Mouse (Mus musculus) hindbrain, embryonic 11.5 days (tissue): ENCODE data around the gene Mdga2. TPM values are rescaled to one million over a fixed set of nuclear protein-coding genes. Genes with fewer than 3 reads are reported as not detected.

ENCODE experiments used
- ATAC-seq: fragments of 200-750 bp; cut with Nextera tagmentation; 2 replicates; pipeline ENCODE4 v1.8.0; 2017; ENCODE audit warnings: mild to moderate bottlenecking, moderate TSS enrichment, moderate library complexity; ENCODE audit not compliant: low FRiP score
- DNase-seq: peaks from one replicate; pipeline ENCODE4 v3.0.0-alpha.2; 2015; ENCODE audit warnings: low spot score
- H3K27ac ChIP-seq: fragments of 300-500 bp; sonication (generic); 2 replicates; pipeline ENCODE4 v1.5.1; 2014; ENCODE audit warnings: mild to moderate bottlenecking, low read depth, low read length
- H3K27me3 ChIP-seq: fragments of 300-500 bp; sonication (generic); 2 replicates; pipeline ENCODE4 v1.6.1; 2014; ENCODE audit warnings: mild to moderate bottlenecking, low read length, moderate library complexity, mixed read lengths; ENCODE audit not compliant: control insufficient read depth, insufficient read depth
- H3K36me3 ChIP-seq: fragments of 300-500 bp; sonication (generic); 2 replicates; pipeline ENCODE4 v1.6.1; 2014; ENCODE audit warnings: mild to moderate bottlenecking, low read length, moderate library complexity, mixed read lengths; ENCODE audit not compliant: control insufficient read depth, insufficient read depth
- H3K4me1 ChIP-seq: fragments of 300-500 bp; sonication (generic); replicated peaks from 2 replicates; pipeline ENCODE4 v1.6.1; 2014; ENCODE audit warnings: low read length, mixed read lengths; ENCODE audit not compliant: control insufficient read depth, insufficient read depth
- H3K4me2 ChIP-seq: fragments of 300-500 bp; sonication (generic); replicated peaks from 2 replicates; pipeline ENCODE4 v1.6.1; 2014; ENCODE audit warnings: mild to moderate bottlenecking, low read depth, low read length
- H3K4me3 ChIP-seq: fragments of 300-500 bp; sonication (generic); 2 replicates; pipeline ENCODE4 v1.5.1; 2014; ENCODE audit warnings: low read depth, low read length
- H3K9ac ChIP-seq: fragments of 300-500 bp; sonication (generic); 2 replicates; pipeline ENCODE4 v1.6.1; 2014; ENCODE audit warnings: low read depth, low read length
- H3K9me3 ChIP-seq: fragments of 300-500 bp; sonication (generic); 2 replicates; pipeline ENCODE4 v1.6.1; 2016; ENCODE audit warnings: low read length; ENCODE audit not compliant: control insufficient read depth
- WGBS: fragments of 180-500 bp; shearing (Covaris S2); extraction: QIAGEN DNeasy Blood & Tissue Kit; methylation state at CpG from one replicate; pipeline ENCODE4 v1.1.7; 2014; 5-methylcytosine and 5-hydroxymethylcytosine counted together
- polyA plus RNA-seq: library from polyadenylated mRNA; unstranded; fragments of >200 nt; fragmentation: Nextera tagmentation; extraction: Ambion mirVana; gene quantifications from 2 replicates; pipeline ENCODE4 v1.2.1, GENCODE M21; 2014

Mdga2 gene
- polyA plus RNA-seq, 1 experiment from 2014 or later: 7.2 TPM

DNA sequence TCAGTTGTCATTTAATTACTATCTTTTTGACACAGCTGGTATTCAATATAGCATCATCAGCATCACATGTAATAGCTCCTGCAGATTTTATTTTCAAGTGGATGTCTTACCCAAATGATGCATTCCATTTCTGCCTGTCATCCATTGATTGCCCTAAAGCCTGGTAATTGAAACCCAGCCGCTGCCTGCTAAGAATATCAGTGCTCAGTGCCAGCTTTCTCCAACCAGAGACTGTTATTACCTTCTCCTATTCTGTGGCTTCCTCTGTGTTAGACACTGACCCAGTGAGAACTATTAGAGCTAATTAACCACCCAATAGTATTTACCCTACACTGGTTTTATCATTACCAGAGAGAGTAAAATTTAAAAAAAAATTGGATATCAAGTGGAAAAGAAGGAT lies 333.7 kb downstream of the Mdga2 start:
- H3K4me2 ChIP-seq: no peak overlapping the region
- no peak overlapping the region for H3K27ac ChIP-seq
- H3K9me3 ChIP-seq: no peaks in the 10 kb centered on the region
- ATAC-seq (no peak), DNase-seq (no peak)
- H3K36me3 ChIP-seq: no peaks in the 10 kb centered on the region
- H3K4me3 ChIP-seq: no peak overlapping the region
- H3K9ac ChIP-seq: no peak overlapping the region
- H3K4me1 ChIP-seq: no peaks in the 10 kb centered on the region
- WGBS: 74% methylated on average over 1 of the region's 1 CpGs
- H3K27me3 ChIP-seq: no peaks in the 10 kb centered on the region

DNA sequence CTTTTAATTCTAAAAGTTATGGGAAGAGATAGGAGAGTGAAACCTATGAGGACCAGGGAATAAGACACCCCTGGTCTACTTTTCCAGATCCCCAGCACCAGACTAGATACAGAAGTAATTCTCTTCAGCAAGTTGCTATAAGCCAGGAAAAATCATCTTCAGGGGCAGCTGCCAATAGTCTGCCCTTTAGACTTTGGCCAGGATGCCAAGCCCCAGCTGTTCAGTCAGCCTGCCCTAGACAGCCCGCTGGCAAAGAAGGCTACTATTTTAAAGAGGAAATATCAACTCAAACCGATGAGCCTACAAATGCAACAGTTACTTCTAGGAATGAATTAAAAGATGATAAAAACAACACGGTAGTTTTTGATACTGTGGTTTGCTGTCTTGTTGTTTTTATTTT lies 356.1 kb downstream of the Mdga2 start:
- no peak overlapping the region for H3K27ac ChIP-seq
- H3K4me3 ChIP-seq: no peak overlapping the region
- no peak for DNase-seq
- no peak for ATAC-seq
- no peaks in the 10 kb centered on the region for H3K27me3 ChIP-seq
- H3K4me2 ChIP-seq: no peak overlapping the region
- no peaks in the 10 kb centered on the region for H3K4me1 ChIP-seq
- no peaks in the 10 kb centered on the region for H3K9me3 ChIP-seq
- no peak overlapping the region for H3K9ac ChIP-seq
- no peaks in the 10 kb centered on the region for H3K36me3 ChIP-seq
- WGBS: 85% methylated on average over 3 of the region's 3 CpGs

DNA sequence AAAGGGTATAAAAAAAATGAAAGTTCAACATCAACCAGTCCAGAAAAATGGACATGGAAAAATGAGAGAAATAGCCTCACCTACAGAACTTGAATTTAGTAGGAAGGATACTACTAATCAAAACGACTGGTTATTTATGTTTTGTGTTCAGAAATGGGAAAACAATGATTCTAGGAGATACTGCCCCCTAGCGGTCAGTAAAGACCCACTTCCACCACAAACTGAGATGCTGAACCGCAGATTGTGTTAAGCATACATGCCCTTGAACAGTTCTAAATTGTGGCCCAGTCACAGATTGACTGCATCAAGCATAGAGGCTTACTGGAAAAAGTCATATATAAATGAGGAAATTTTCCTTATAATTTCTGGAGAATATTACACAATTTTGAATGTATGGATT lies 369.2 kb downstream of the Mdga2 start:
- Histone ChIP-seq H3K27me3 (no peaks in the 10 kb centered on the region), H3K27ac (no peak overlapping the region), H3K9me3 (no peaks in the 10 kb centered on the region), H3K4me3 (no peak overlapping the region), H3K36me3 (no peaks in the 10 kb centered on the region), H3K9ac (no peak overlapping the region), H3K4me1 (no peaks in the 10 kb centered on the region), H3K4me2 (no peak overlapping the region)
- DNase-seq (peak; percentile 67), ATAC-seq (no peak)
- 25% methylated on average over 3 of the region's 3 CpGs for WGBS

DNA sequence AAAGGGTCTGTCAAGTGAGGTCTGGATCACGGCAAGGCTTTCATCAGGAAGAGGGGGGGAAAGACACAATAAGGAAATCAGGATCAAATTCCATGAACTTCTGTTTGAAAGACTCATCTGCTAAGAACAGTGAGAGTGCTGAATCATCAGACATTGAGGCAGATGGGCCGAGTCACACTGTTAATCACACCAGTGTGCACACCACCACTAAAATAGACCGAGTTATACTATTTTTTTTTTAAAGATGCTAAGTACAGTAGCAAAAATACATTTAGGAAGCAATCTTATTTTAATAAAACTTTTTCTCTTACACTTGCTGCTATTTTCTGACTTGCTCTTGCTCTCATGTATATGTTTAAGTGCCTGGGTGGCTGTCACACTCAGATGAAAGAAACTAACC lies 382.0 kb downstream of the Mdga2 start:
- ATAC-seq (no peak), DNase-seq (no peak)
- Histone ChIP-seq H3K9me3 (no peaks in the 10 kb centered on the region), H3K9ac (no peak overlapping the region), H3K27me3 (no peaks in the 10 kb centered on the region), H3K4me1 (no peaks in the 10 kb centered on the region), H3K36me3 (no peaks in the 10 kb centered on the region), H3K27ac (no peak overlapping the region), H3K4me2 (no peak overlapping the region), H3K4me3 (no peak overlapping the region)
- WGBS: 56% methylated on average over 3 of the region's 3 CpGs

DNA sequence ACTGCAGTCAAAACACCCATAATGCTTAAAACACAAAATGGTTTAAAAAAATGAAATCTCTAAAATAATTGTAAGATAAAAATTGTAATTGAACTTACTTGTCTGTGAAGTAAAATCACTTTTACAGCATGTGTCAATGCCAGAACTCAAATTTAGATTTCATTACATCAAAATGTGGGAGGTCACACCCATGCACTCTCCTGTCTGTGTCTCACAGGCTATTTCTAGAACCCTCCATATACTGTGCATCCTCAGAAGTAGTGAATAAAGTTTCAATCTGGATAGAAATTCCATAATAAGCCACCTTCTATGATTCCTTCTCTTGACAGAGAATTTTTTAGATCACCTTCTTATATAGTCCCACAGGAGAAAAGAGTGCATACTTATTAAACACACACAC lies 466.7 kb downstream of the Mdga2 start:
- ATAC-seq (no peak), DNase-seq (no peak)
- Histone ChIP-seq H3K27me3 (no peaks in the 10 kb centered on the region), H3K4me2 (no peak overlapping the region), H3K27ac (no peak overlapping the region), H3K9ac (no peak overlapping the region), H3K36me3 (no peaks in the 10 kb centered on the region), H3K9me3 (no peaks in the 10 kb centered on the region), H3K4me1 (no peaks in the 10 kb centered on the region), H3K4me3 (no peak overlapping the region)

DNA sequence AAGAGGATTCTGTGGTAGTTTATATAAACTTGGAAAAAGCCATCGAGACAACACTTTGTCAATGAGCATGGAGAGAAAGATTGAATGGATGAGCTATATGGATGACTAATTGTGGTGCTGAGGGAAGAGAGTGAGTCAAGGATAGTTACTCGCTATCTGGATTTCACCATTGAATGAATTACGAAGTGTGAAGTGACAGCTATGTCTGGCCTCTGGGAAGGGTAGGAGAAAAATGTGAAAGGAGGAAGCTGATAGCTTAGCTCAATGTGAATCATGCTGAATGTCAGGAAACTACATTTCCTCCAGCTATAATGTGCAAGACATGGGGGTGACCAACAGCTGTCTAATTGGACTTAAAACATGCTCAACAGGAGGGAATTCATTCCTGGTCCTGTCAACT lies 487.8 kb downstream of the Mdga2 start:
- H3K9me3 ChIP-seq: no peaks in the 10 kb centered on the region
- H3K4me2 ChIP-seq: no peak overlapping the region
- no peak for ATAC-seq
- H3K9ac ChIP-seq: no peak overlapping the region
- DNase-seq: no peak
- no peak overlapping the region for H3K4me3 ChIP-seq
- no peaks in the 10 kb centered on the region for H3K27me3 ChIP-seq
- 75% methylated on average over 3 of the region's 3 CpGs for WGBS
- H3K4me1 ChIP-seq: no peaks in the 10 kb centered on the region
- H3K27ac ChIP-seq: no peak overlapping the region
- H3K36me3 ChIP-seq: no peaks in the 10 kb centered on the region

DNA sequence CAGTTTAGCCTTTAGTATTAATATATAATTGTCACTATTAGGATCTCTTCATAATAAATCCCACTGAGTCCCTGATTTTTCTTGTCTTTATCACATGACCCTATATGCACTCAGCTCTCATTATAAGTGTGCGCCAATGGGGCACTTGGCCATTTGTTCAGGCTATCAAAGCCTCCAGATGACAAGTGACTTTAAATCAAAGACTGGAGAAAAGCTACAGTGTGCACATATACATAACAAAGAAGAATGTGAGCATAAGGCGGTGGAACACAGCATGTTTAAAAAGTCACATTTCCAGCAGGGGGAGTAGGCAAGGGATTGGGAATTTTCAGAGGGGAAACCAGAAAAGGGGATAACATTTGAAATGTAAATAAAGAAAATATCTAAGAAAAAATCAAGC lies 497.9 kb downstream of the Mdga2 start:
- no peak overlapping the region for H3K27ac ChIP-seq
- DNase-seq: peak; percentile 1
- WGBS: 38% methylated on average over 2 of the region's 2 CpGs
- no peaks in the 10 kb centered on the region for H3K36me3 ChIP-seq
- no peaks in the 10 kb centered on the region for H3K27me3 ChIP-seq
- H3K4me1 ChIP-seq: no peaks in the 10 kb centered on the region
- H3K9ac ChIP-seq: no peak overlapping the region
- ATAC-seq: peak; percentile 82
- H3K4me3 ChIP-seq: no peak overlapping the region
- no peaks in the 10 kb centered on the region for H3K9me3 ChIP-seq
- no peak overlapping the region for H3K4me2 ChIP-seq

DNA sequence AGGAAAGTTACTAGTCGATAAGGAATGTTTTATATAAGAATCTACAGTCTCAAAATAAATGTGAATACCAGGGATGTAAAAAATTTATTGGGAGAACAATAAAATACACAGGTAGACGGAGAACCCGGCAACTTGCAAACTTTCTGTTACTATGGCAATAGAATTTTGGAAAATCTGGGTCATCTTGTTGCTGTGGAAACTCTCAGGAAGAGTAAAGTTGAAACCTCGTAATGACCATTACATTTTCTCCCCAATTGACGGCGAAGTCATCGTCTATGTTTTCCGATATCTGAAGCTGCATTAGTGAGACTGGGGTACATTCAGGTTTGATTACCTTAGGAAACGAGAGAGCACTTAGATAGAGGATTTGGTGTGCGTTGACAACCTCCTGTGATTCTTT lies 514.0 kb downstream of the Mdga2 start:
- H3K27ac ChIP-seq: no peak overlapping the region
- WGBS: 84% methylated on average over 10 of the region's 10 CpGs
- no peak for ATAC-seq

DNA sequence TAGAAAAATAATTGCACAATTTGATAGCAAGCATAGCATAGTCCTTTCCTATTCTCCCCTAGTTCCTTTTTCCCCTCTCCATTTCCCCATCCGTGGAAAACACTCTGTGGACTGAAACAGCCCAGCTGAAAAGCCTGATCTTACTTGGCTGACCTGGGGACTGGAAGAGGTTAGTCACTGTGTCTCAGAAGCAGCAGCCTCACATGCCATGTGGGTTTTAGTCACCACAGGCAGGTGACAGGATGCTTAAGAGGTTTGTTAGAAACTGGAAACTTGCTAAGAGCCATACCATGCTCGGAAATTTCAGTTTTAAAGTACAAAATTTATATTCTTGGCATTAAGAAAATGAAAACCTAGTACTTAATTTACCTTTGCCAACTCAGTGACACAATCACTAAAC lies 514.9 kb downstream of the Mdga2 start:
- 28% methylated on average over 2 of the region's 2 CpGs for WGBS
- no peak for ATAC-seq

More for the DNA sequence above, 514.0 kb downstream of the Mdga2 start:
- Histone ChIP-seq H3K4me1 (no peaks in the 10 kb centered on the region), H3K4me2 (no peak overlapping the region), H3K36me3 (no peaks in the 10 kb centered on the region), H3K27me3 (no peaks in the 10 kb centered on the region), H3K4me3 (no peak overlapping the region), H3K9ac (no peak overlapping the region), H3K9me3 (no peaks in the 10 kb centered on the region)
- DNase-seq: no peak

More for the DNA sequence above, 514.9 kb downstream of the Mdga2 start:
- no peak overlapping the region for H3K27ac ChIP-seq
- H3K4me3 ChIP-seq: no peak overlapping the region
- H3K9ac ChIP-seq: no peak overlapping the region
- H3K27me3 ChIP-seq: no peaks in the 10 kb centered on the region
- H3K9me3 ChIP-seq: no peaks in the 10 kb centered on the region
- H3K36me3 ChIP-seq: no peaks in the 10 kb centered on the region
- no peaks in the 10 kb centered on the region for H3K4me1 ChIP-seq
- H3K4me2 ChIP-seq: no peak overlapping the region
- DNase-seq: no peak
